In genomic region chr11:55234791-55235190, GRCm38 (mm10) we compare ENCODE assay signal across 14 mouse cellular contexts. TPM values are rescaled to one million over a fixed set of nuclear protein-coding genes. Genes with fewer than 3 reads are reported as not detected.
"Had no signal": no experiment of that assay in that cellular context is flagged by ENCODE, and none has a peak within 500 bp of the region (broad histone marks: within the 10 kb centered on the region; RNA-seq: fewer than 3 reads in every experiment).

No protein-coding gene starts in this region.

- DNase-seq: gastrocnemius, adult 2 months; gastrocnemius, postnatal 10 days; gastrocnemius, postnatal 25 days; heart, adult 18-20 months; heart, postnatal 10 days; heart, postnatal 4 days; kidney, adult 11 months; kidney, adult 2 months; kidney, adult 9 months; kidney, postnatal 14 days; kidney, postnatal 36 days; layer of hippocampus, adult 9-11 months; layer of hippocampus, postnatal 36 days had no signal

RNA-seq across cellular contexts. Expression of gene Slc36a2, which starts 49.9 kb away (rescaled TPM):
- total RNA-seq: liver, adult 2 months had no signal
